Mouse (Mus musculus) neural tube, embryonic 11.5 days (tissue): ENCODE data around the gene Ptprt. TPM values are rescaled to one million over a fixed set of nuclear protein-coding genes. Genes with fewer than 3 reads are reported as not detected.

Experiments used
- ATAC-seq: fragments of 200-750 bp; cut with Nextera tagmentation; 2 replicates; pipeline ENCODE4 v1.8.0; 2017; ENCODE audit warnings: moderate number of reproducible peaks, mild to moderate bottlenecking, moderate TSS enrichment, moderate library complexity; ENCODE audit not compliant: insufficient read depth, low FRiP score, low TSS enrichment
- DNase-seq: peaks from one replicate; pipeline ENCODE4 v3.0.0-alpha.2; 2015; ENCODE audit warnings: low spot score
- H3K27ac ChIP-seq: fragments of 300-500 bp; sonication (generic); 2 replicates; pipeline ENCODE4 v1.5.1; 2014; ENCODE audit warnings: low read depth, mild to moderate bottlenecking, low read length
- H3K27me3 ChIP-seq: fragments of 300-500 bp; sonication (generic); 2 replicates; pipeline ENCODE4 v1.6.1; 2014; ENCODE audit warnings: mild to moderate bottlenecking, low read length, mixed read lengths; ENCODE audit not compliant: control insufficient read depth, insufficient read depth
- H3K36me3 ChIP-seq: fragments of 300-500 bp; sonication (generic); 2 replicates; pipeline ENCODE4 v1.6.1; 2014; ENCODE audit warnings: mild to moderate bottlenecking, low read length, moderate library complexity, mixed read lengths; ENCODE audit not compliant: control insufficient read depth, insufficient read depth
- H3K4me1 ChIP-seq: fragments of 300-500 bp; sonication (generic); 2 replicates; pipeline ENCODE4 v1.6.1; 2014; ENCODE audit warnings: low read length, mixed read lengths; ENCODE audit not compliant: control insufficient read depth, insufficient read depth
- H3K4me2 ChIP-seq: fragments of 300-500 bp; sonication (generic); 2 replicates; pipeline ENCODE4 v1.6.1; 2014; ENCODE audit warnings: low read depth, mild to moderate bottlenecking, moderate library complexity
- H3K4me3 ChIP-seq: fragments of 300-500 bp; sonication (generic); 2 replicates; pipeline ENCODE4 v1.5.1; 2014; ENCODE audit warnings: low read depth, low read length
- H3K9ac ChIP-seq: fragments of 300-500 bp; sonication (generic); 2 replicates; pipeline ENCODE4 v1.6.1; 2014; ENCODE audit warnings: mild to moderate bottlenecking, low read length
- H3K9me3 ChIP-seq: fragments of 300-500 bp; sonication (generic); 2 replicates; pipeline ENCODE4 v1.6.1; 2016; ENCODE audit warnings: low read length; ENCODE audit not compliant: control insufficient read depth
- WGBS: fragments of 180-500 bp; shearing (Covaris S2); extraction: QIAGEN DNeasy Blood & Tissue Kit; methylation state at CpG from one replicate; pipeline ENCODE4 v1.1.7; 2014; 5-methylcytosine and 5-hydroxymethylcytosine counted together
- polyA plus RNA-seq: library from polyadenylated mRNA; unstranded; fragments of >200 nt; fragmentation: Nextera tagmentation; extraction: Ambion mirVana; gene quantifications from 2 replicates; pipeline ENCODE4 v1.2.1, GENCODE M21; 2014

The Ptprt gene
- polyA plus RNA-seq: 1.6 TPM in 2 replicates

DNA sequence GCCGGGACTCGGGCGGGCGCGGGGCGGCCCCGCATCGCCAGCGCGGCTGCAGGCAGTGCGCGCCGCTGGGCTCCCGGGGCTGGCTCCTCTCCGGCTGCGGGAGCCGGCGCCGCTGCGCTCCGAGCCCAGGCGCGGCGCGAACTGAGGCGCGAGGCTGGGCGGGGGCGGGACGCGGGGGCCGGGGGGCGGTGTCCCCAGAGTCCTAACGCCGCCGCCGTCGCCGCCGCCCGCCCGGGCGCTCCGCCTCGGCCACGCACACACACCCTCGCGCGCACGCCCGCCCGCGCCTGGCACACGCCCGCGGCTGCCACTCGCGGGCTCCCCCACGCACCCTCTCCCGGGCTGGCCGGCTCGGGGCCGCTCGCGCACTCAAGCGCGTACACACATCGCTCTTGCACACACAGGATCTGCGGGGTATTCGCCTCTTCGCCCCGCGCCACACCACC is at the start of gene Ptprt:
Ptprt (minus strand) TSS at position 207 of the 446 bp plus-strand sequence.
- H3K36me3 ChIP-seq: no peaks in the 10 kb centered on the region
- WGBS: 0% methylated on average over 8 of the region's 73 CpGs
- H3K27me3 ChIP-seq: peaks cover 28% of the 10 kb centered on the region
- peak within 1 kb of the TSS; percentile 87 for H3K4me2 ChIP-seq
- no peaks in the 10 kb centered on the region for H3K9me3 ChIP-seq
- no peak within 1 kb of the TSS for H3K27ac ChIP-seq
- peak within 1 kb of the TSS; percentile 35 for H3K9ac ChIP-seq
- DNase-seq (no peak), ATAC-seq (peak; percentile 51)
- peaks cover 11% of the 10 kb centered on the region for H3K4me1 ChIP-seq
- peak within 1 kb of the TSS; percentile 59 for H3K4me3 ChIP-seq

DNA sequence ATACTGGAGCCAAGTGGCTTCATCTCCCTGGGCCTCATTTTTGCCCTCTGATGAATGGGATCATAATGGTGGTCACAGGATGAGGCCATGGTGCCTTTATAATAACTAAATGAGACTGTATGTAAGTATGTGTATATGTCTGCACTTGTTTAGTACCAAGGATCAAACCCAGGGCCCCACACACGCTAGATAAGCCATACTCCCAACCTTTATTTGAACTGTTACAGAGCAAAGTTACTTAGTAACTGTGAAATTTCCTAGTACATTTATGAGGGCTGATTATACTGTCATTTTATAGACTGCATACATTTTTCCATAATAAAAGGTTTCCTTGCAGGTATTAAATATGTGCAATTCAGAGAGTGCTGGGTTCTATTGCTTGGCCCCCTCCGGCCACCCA is 49.5 kb upstream of the Ptprt start:
- no peak overlapping the region for H3K9ac ChIP-seq
- no peak overlapping the region for H3K4me3 ChIP-seq
- DNase-seq: no peak
- H3K27ac ChIP-seq: no peak overlapping the region
- WGBS: 84% methylated on average over 2 of the region's 2 CpGs
- no peaks in the 10 kb centered on the region for H3K9me3 ChIP-seq
- H3K36me3 ChIP-seq: no peaks in the 10 kb centered on the region
- no peak overlapping the region for H3K4me2 ChIP-seq
- H3K27me3 ChIP-seq: no peaks in the 10 kb centered on the region
- ATAC-seq: no peak
- H3K4me1 ChIP-seq: no peaks in the 10 kb centered on the region

DNA sequence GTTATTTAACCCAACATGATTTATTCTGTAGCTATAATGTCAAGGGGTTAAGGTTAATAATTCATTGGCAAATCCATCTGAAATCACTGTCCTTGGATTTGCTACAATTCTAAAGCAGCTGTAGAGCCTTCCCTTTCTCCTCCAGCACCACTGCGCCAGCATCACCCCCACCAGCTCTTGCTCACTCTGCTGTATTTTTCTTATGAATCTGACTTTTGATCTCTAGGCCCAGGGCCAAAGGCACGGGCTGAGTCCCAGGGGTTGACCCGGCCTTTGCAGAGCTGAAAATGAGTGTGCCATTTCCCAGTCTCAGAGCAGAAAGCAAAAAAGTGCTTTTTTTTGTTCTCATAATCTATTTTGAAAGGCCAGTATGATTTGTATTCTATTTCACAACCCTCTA is 38.7 kb upstream of the Ptprt start:
- no peak for DNase-seq
- Histone ChIP-seq H3K4me1 (no peaks in the 10 kb centered on the region), H3K4me3 (no peak overlapping the region), H3K27ac (no peak overlapping the region), H3K27me3 (no peaks in the 10 kb centered on the region), H3K36me3 (no peaks in the 10 kb centered on the region), H3K4me2 (no peak overlapping the region), H3K9me3 (no peaks in the 10 kb centered on the region), H3K9ac (no peak overlapping the region)
- no peak for ATAC-seq
- 76% methylated on average over 3 of the region's 3 CpGs for WGBS

DNA sequence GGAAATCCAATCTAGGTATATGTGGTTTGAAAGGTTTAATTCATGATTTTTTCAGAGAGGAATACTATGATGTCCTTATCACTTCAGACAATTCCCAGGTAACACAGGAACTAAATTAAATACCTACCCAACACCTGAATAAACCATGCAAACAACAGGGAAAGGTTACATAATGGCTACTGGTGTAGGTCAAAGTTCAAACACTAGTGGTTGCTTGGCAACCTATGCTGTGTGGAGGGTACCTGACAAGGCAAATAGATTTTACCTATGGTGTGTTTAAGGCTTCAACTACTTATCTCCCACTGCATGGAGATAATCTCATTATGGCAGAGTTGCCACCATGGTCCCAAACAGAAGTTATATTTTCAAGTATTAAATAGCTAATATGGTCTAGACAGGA is 38.1 kb upstream of the Ptprt start:
- ATAC-seq: no peak
- no peaks in the 10 kb centered on the region for H3K9me3 ChIP-seq
- H3K4me3 ChIP-seq: no peak overlapping the region
- no peak overlapping the region for H3K9ac ChIP-seq
- H3K27me3 ChIP-seq: no peaks in the 10 kb centered on the region
- DNase-seq: no peak
- H3K27ac ChIP-seq: no peak overlapping the region
- no peaks in the 10 kb centered on the region for H3K4me1 ChIP-seq
- H3K4me2 ChIP-seq: no peak overlapping the region
- H3K36me3 ChIP-seq: no peaks in the 10 kb centered on the region

DNA sequence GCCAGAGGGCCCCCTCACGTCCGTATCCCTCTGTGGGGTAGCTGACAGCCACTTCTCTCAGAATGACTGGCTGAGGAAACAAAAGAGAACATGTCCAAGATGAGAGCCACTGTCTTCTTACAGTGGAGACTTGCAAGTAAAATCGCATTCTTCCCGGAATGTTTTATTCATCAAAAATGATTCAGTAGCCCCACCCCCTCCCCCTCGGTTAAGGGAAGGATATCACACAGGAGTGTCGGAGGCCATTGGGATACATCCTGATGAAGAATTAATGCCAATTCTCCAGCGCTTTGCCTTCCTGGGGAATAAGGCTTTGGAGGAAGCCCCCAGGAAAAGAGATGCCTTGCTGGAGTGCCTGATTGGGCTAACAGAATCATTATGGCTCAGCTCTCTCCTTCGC is 37.1 kb upstream of the Ptprt start:
- DNase-seq (no peak), ATAC-seq (no peak)
- Histone ChIP-seq H3K4me2 (no peak overlapping the region), H3K27ac (no peak overlapping the region), H3K27me3 (no peaks in the 10 kb centered on the region), H3K36me3 (no peaks in the 10 kb centered on the region), H3K9ac (no peak overlapping the region), H3K4me3 (no peak overlapping the region), H3K9me3 (no peaks in the 10 kb centered on the region), H3K4me1 (no peaks in the 10 kb centered on the region)
- WGBS: 78% methylated on average over 8 of the region's 8 CpGs

DNA sequence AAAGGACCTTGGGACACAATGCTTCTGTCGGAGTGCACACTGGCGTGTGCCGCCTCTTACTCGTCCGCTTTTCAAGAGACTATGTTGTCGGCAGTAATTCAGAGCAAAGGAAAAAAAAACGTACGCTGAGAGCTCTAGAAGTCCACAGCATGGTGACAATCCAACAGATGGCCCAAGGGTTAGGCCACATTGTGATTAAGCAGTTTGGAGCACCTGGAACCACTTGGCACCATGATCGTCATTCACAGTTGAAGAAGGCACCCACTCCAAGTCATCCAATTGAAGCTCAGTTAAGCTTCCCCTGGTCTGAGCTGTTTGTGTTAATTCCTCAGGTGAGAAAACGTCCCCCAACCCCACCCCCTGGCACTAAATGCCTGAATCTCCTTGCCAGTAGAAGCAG is 36.2 kb upstream of the Ptprt start:
- Histone ChIP-seq H3K9ac (no peak overlapping the region), H3K4me3 (no peak overlapping the region), H3K9me3 (no peaks in the 10 kb centered on the region), H3K27ac (no peak overlapping the region), H3K36me3 (no peaks in the 10 kb centered on the region), H3K4me2 (no peak overlapping the region), H3K27me3 (no peaks in the 10 kb centered on the region), H3K4me1 (no peaks in the 10 kb centered on the region)
- 81% methylated on average over 10 of the region's 10 CpGs for WGBS
- DNase-seq (no peak), ATAC-seq (no peak)

DNA sequence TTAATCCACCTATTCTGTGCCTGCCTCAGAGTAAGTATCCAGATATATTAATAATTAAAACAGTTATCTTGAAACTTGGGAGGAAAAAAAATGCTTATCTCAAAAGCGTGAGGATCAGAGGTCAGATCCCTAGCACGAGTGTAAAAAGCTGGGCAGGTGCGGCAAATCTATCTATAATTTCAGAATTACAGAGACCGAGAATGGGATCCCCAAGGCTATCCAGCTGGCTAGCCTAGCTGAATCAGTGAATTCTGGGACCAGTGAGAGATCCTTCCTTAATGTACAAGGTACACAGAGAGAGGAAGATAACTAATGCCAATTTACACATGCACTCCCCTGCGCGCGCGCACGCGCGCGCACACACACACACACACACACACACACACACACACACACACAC is 31.2 kb upstream of the Ptprt start:
- no peaks in the 10 kb centered on the region for H3K9me3 ChIP-seq
- no peak overlapping the region for H3K4me3 ChIP-seq
- no peaks in the 10 kb centered on the region for H3K36me3 ChIP-seq
- DNase-seq (no peak), ATAC-seq (no peak)
- H3K27ac ChIP-seq: no peak overlapping the region
- H3K9ac ChIP-seq: no peak overlapping the region
- H3K27me3 ChIP-seq: no peaks in the 10 kb centered on the region
- whole genome bisulfite sequencing: 98% methylated on average over 12 of the region's 12 CpGs
- H3K4me1 ChIP-seq: no peaks in the 10 kb centered on the region
- H3K4me2 ChIP-seq: no peak overlapping the region

DNA sequence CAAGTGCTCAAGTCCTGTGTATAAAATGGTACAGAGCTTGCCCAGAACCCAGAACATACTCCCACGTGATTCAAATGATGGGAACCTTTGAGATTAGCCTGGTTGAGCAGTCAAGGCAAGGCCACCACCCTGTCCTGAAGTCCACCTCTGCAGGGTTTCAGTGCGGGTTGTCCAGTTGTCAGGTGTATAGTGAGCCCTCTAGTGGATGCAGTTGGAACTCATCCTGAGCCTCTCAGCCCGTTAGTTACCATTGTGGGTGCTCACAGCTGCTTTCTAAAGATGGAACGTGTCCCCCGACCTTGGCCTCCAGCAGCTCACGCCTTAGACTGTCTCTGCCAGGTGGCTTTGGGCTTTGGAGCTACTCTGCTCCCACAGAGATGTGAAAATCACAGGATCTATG is 21.7 kb upstream of the Ptprt start:
- ATAC-seq: no peak

DNA sequence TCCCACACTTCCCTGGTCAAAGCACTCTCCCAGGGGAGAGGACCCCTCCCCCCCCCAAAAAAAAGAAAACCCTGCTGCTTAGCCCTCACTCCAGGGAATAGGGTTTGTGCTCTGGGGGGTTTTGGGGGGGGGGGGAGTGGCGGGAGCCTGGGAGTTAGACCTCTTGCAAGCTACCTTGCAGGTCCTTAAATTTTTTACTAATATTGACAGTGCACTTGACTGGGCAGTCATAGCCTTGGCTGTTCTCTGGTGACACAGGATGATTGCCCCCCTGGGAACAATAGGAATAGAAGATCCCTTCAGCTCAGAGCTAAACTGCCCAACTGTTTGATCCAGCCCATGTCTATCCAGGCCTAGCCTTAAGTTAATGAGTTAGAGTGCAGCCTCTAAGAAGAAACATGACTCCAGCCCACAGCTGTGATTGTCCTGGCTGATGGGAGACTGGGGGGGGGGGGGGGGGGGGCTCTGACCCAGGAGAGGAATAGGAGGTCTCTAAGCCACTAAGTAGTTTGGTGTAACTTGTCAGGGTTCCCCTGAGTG is 1.6 kb upstream of the Ptprt start:
- no peak overlapping the region for H3K9ac ChIP-seq
- ATAC-seq: no peak
- peaks cover 11% of the 10 kb centered on the region for H3K4me1 ChIP-seq
- no peak for DNase-seq
- H3K27me3 ChIP-seq: peaks cover 28% of the 10 kb centered on the region
- no peak overlapping the region for H3K27ac ChIP-seq
- no peak overlapping the region for H3K4me2 ChIP-seq
- H3K4me3 ChIP-seq: no peak overlapping the region
- H3K9me3 ChIP-seq: no peaks in the 10 kb centered on the region
- H3K36me3 ChIP-seq: no peaks in the 10 kb centered on the region
- no CpG with 5 or more reads among the region's 1 CpGs for WGBS

More for the DNA sequence above, 21.7 kb upstream of the Ptprt start:
- peak; percentile 60 for DNase-seq
- Histone ChIP-seq H3K4me2 (no peak overlapping the region), H3K9ac (no peak overlapping the region), H3K4me1 (no peaks in the 10 kb centered on the region), H3K4me3 (no peak overlapping the region), H3K36me3 (no peaks in the 10 kb centered on the region), H3K9me3 (no peaks in the 10 kb centered on the region), H3K27ac (no peak overlapping the region), H3K27me3 (no peaks in the 10 kb centered on the region)
- WGBS: 17% methylated on average over 6 of the region's 6 CpGs
